7 mouse cellular contexts compared by ENCODE assay signal in genomic region chr1:58422879-58423278, GRCm38 (mm10). TPM values are rescaled to one million over a fixed set of nuclear protein-coding genes. Genes with fewer than 3 reads are reported as not detected.
DNase-seq lines count a peak whose midpoint lies in the region; ATAC-seq and TF ChIP-seq lines count a peak whose summit lies in the region.

No protein-coding gene starts in this region.

- no peaks in the 10 kb centered on the region for H3K27me3 ChIP-seq in E14TG2a.4 (ENCODE audit: insufficient read depth, low read length)
- no peaks in the 10 kb centered on the region for H3K27me3 ChIP-seq in embryonic facial prominence, embryonic 15.5 days
- no peaks in the 10 kb centered on the region for H3K27me3 ChIP-seq in hindbrain, embryonic 11.5 days (ENCODE audit: control insufficient read depth, insufficient read depth, low read length)
- H3K27me3 ChIP-seq in limb, embryonic 15.5 days = no peaks in the 10 kb centered on the region
- no peaks in the 10 kb centered on the region for H3K27me3 ChIP-seq in midbrain, embryonic 16.5 days (ENCODE audit: control insufficient read depth, insufficient read depth, low read depth, low read length)

- H3K4me3 ChIP-seq in E14TG2a.4 (replicated peaks; ENCODE audit: low read length) = peak overlapping the region; percentile 99
- H3K4me3 ChIP-seq in embryonic facial prominence, embryonic 15.5 days (replicated peaks) = peak overlapping the region; percentile 91
- H3K4me3 ChIP-seq in hindbrain, embryonic 11.5 days (ENCODE audit: low read depth, low read length) = peak overlapping the region; percentile 100
- H3K4me3 ChIP-seq in limb, embryonic 15.5 days = peak overlapping the region; percentile 98
- H3K4me3 ChIP-seq in midbrain, embryonic 16.5 days (ENCODE audit: low read depth, low read length) = peak overlapping the region; percentile 97

- H3K27ac ChIP-seq in embryonic facial prominence, embryonic 15.5 days (replicated peaks) = peak overlapping the region; percentile 99
- no peak overlapping the region for H3K27ac ChIP-seq in hindbrain, embryonic 11.5 days (ENCODE audit: low read depth, low read length)
- H3K27ac ChIP-seq in limb, embryonic 15.5 days = peak overlapping the region; percentile 99
- peak overlapping the region; percentile 99; the same call in 1 of the 2 replicates for H3K27ac ChIP-seq in midbrain, embryonic 16.5 days (ENCODE audit: low read length)

- H3K4me2 ChIP-seq in embryonic facial prominence, embryonic 15.5 days (replicated peaks) = peak overlapping the region; percentile 65
- peak overlapping the region; percentile 64 for H3K4me2 ChIP-seq in hindbrain, embryonic 11.5 days (replicated peaks; ENCODE audit: low read depth, low read length)
- peak overlapping the region; percentile 51 for H3K4me2 ChIP-seq in limb, embryonic 15.5 days
- peak overlapping the region; percentile 77 for H3K4me2 ChIP-seq in midbrain, embryonic 16.5 days (ENCODE audit: low read length)

- peaks cover 48% of the 10 kb centered on the region for H3K36me3 ChIP-seq in E14TG2a.4 (ENCODE audit: insufficient read depth, low read length)
- peaks cover 27% of the 10 kb centered on the region for H3K36me3 ChIP-seq in embryonic facial prominence, embryonic 15.5 days
- peaks cover 8% of the 10 kb centered on the region; the same call in 1 of the 2 replicates for H3K36me3 ChIP-seq in hindbrain, embryonic 11.5 days (ENCODE audit: control insufficient read depth, insufficient read depth, low read length)
- H3K36me3 ChIP-seq in limb, embryonic 15.5 days = peaks cover 31% of the 10 kb centered on the region
- H3K36me3 ChIP-seq in midbrain, embryonic 16.5 days (ENCODE audit: control insufficient read depth, insufficient read depth, low read length) = peaks cover 26% of the 10 kb centered on the region

- H3K9ac ChIP-seq in embryonic facial prominence, embryonic 15.5 days = peak overlapping the region; percentile 100
- peak overlapping the region; percentile 100 for H3K9ac ChIP-seq in hindbrain, embryonic 11.5 days (ENCODE audit: low read depth, low read length)
- H3K9ac ChIP-seq in limb, embryonic 15.5 days = peak overlapping the region; percentile 100
- H3K9ac ChIP-seq in midbrain, embryonic 16.5 days (ENCODE audit: low read depth, low read length) = peak overlapping the region; percentile 100

- DNase-seq in hindbrain, embryonic 11.5 days (ENCODE audit: low spot score) = peak; percentile 68
- peak; percentile 15 to 17 for DNase-seq in thymus, postnatal 36 days

- ATAC-seq in activated CD4-positive, CD25-positive, alpha-beta regulatory T cell, adult 4 months = peak; percentile 83
- ATAC-seq in embryonic facial prominence, embryonic 15.5 days (ENCODE audit: insufficient number of reproducible peaks, low FRiP score, low TSS enrichment, low read depth) = no peak
- ATAC-seq in hindbrain, embryonic 11.5 days (ENCODE audit: low FRiP score) = peak; percentile 68; the same call in 1 of the 2 replicates
- ATAC-seq in limb, embryonic 15.5 days (ENCODE audit: insufficient number of reproducible peaks, low FRiP score, low TSS enrichment, low read depth) = no peak
- peak; percentile 56 for ATAC-seq in midbrain, embryonic 16.5 days

- H3K9me3 ChIP-seq in E14TG2a.4 (ENCODE audit: low read length) = no peaks in the 10 kb centered on the region
- no peaks in the 10 kb centered on the region for H3K9me3 ChIP-seq in embryonic facial prominence, embryonic 15.5 days (replicated peaks)
- H3K9me3 ChIP-seq in hindbrain, embryonic 11.5 days (ENCODE audit: control insufficient read depth, low read length) = no peaks in the 10 kb centered on the region
- H3K9me3 ChIP-seq in limb, embryonic 15.5 days = no peaks in the 10 kb centered on the region
- no peaks in the 10 kb centered on the region for H3K9me3 ChIP-seq in midbrain, embryonic 16.5 days (replicated peaks; ENCODE audit: control insufficient read depth, low read length, poor library complexity, severe bottlenecking)

- peaks cover 61% of the 10 kb centered on the region for H3K4me1 ChIP-seq in E14TG2a.4 (replicated peaks; ENCODE audit: low read depth, low read length)
- peaks cover 12% of the 10 kb centered on the region for H3K4me1 ChIP-seq in embryonic facial prominence, embryonic 15.5 days
- H3K4me1 ChIP-seq in hindbrain, embryonic 11.5 days (replicated peaks; ENCODE audit: control insufficient read depth, insufficient read depth, low read length) = no peaks in the 10 kb centered on the region
- peaks cover 17% of the 10 kb centered on the region for H3K4me1 ChIP-seq in limb, embryonic 15.5 days
- peaks cover 20% of the 10 kb centered on the region for H3K4me1 ChIP-seq in midbrain, embryonic 16.5 days (ENCODE audit: control insufficient read depth, insufficient read depth, low read length)

- TF ChIP-seq CTCF in E14TG2a.4 (conservative IDR thresholded peaks at IDR 0.05; ENCODE audit: low read length) = no peak

- WGBS in embryonic facial prominence, embryonic 15.5 days = 4% methylated on average over 13 of the region's 13 CpGs
- WGBS in hindbrain, embryonic 11.5 days = 13% methylated on average over 13 of the region's 13 CpGs
- WGBS in limb, embryonic 15.5 days = 3% methylated on average over 13 of the region's 13 CpGs
- WGBS in midbrain, embryonic 16.5 days = 8% methylated on average over 13 of the region's 13 CpGs

RNA-seq across cellular contexts. Expression of gene Clk1, which starts 1.0 kb away (rescaled TPM):
- 100 to 1,000 TPM; 355 to 452 TPM for polyA plus RNA-seq in activated CD4-positive, CD25-positive, alpha-beta regulatory T cell, adult 4 months (2017; shearing (Covaris generic))
- 197 and 201 TPM in 2 replicates for polyA plus RNA-seq in embryonic facial prominence, embryonic 15.5 days (2015; fragmentation: Nextera tagmentation; extraction: Ambion mirVana)
- polyA plus RNA-seq in hindbrain, embryonic 11.5 days (2014; fragmentation: Nextera tagmentation; extraction: Ambion mirVana) = 159 and 195 TPM in 2 replicates
- 207 and 212 TPM in 2 replicates for polyA plus RNA-seq in limb, embryonic 15.5 days (2015; fragmentation: Nextera tagmentation; extraction: Ambion mirVana)
- polyA plus RNA-seq in midbrain, embryonic 16.5 days (2015; fragmentation: Nextera tagmentation; extraction: Ambion mirVana) = 178 and 188 TPM in 2 replicates

RNA-seq across cellular contexts. Expression of gene Nif3l1, which starts 22.1 kb away (rescaled TPM):
- 10 to 100 TPM; 40.1 to 58.3 TPM for polyA plus RNA-seq in activated CD4-positive, CD25-positive, alpha-beta regulatory T cell, adult 4 months (2017; shearing (Covaris generic))
- 40.6 and 44.5 TPM in 2 replicates for polyA plus RNA-seq in embryonic facial prominence, embryonic 15.5 days (2015; fragmentation: Nextera tagmentation; extraction: Ambion mirVana)
- 67.2 and 69.8 TPM in 2 replicates for polyA plus RNA-seq in hindbrain, embryonic 11.5 days (2014; fragmentation: Nextera tagmentation; extraction: Ambion mirVana)
- polyA plus RNA-seq in limb, embryonic 15.5 days (2015; fragmentation: Nextera tagmentation; extraction: Ambion mirVana) = 42.8 and 43.2 TPM in 2 replicates
- 56.9 and 57.5 TPM in 2 replicates for polyA plus RNA-seq in midbrain, embryonic 16.5 days (2015; fragmentation: Nextera tagmentation; extraction: Ambion mirVana)

RNA-seq across cellular contexts. Expression of gene Ppil3, which starts 22.4 kb away (rescaled TPM):
- 10 to 100 TPM; 61.9 to 77.3 TPM for polyA plus RNA-seq in activated CD4-positive, CD25-positive, alpha-beta regulatory T cell, adult 4 months (2017; shearing (Covaris generic))
- polyA plus RNA-seq in embryonic facial prominence, embryonic 15.5 days (2015; fragmentation: Nextera tagmentation; extraction: Ambion mirVana) = 52.2 and 54.4 TPM in 2 replicates
- 56.4 and 59.2 TPM in 2 replicates for polyA plus RNA-seq in hindbrain, embryonic 11.5 days (2014; fragmentation: Nextera tagmentation; extraction: Ambion mirVana)
- 46.3 and 53.3 TPM in 2 replicates for polyA plus RNA-seq in limb, embryonic 15.5 days (2015; fragmentation: Nextera tagmentation; extraction: Ambion mirVana)
- polyA plus RNA-seq in midbrain, embryonic 16.5 days (2015; fragmentation: Nextera tagmentation; extraction: Ambion mirVana) = 49.8 and 50.2 TPM in 2 replicates

RNA-seq across cellular contexts. Expression of gene Bzw1, which starts 30.2 kb away (rescaled TPM):
- 100 to 1,000 TPM; 406 to 458 TPM for polyA plus RNA-seq in activated CD4-positive, CD25-positive, alpha-beta regulatory T cell, adult 4 months (2017; shearing (Covaris generic))
- 292 and 297 TPM in 2 replicates for polyA plus RNA-seq in embryonic facial prominence, embryonic 15.5 days (2015; fragmentation: Nextera tagmentation; extraction: Ambion mirVana)
- polyA plus RNA-seq in hindbrain, embryonic 11.5 days (2014; fragmentation: Nextera tagmentation; extraction: Ambion mirVana) = 545 and 568 TPM in 2 replicates
- 306 and 334 TPM in 2 replicates for polyA plus RNA-seq in limb, embryonic 15.5 days (2015; fragmentation: Nextera tagmentation; extraction: Ambion mirVana)
- polyA plus RNA-seq in midbrain, embryonic 16.5 days (2015; fragmentation: Nextera tagmentation; extraction: Ambion mirVana) = 346 and 351 TPM in 2 replicates

Comparison
In these comparisons a context has a peak if more than half of its experiments do, and no peak if none do; other contexts are left out.
1. ATAC-seq: peak in activated CD4-positive, CD25-positive, alpha-beta regulatory T cell, adult 4 months (single experiment), hindbrain, embryonic 11.5 days (single experiment) and midbrain, embryonic 16.5 days (single experiment); none in embryonic facial prominence, embryonic 15.5 days (single experiment) and limb, embryonic 15.5 days (single experiment).
2. Peak in every context shown above with its lines, with median percentiles within 50 percentile points of each other: H3K4me3 ChIP-seq, H3K4me2 ChIP-seq and H3K9ac ChIP-seq.